14 mouse cellular contexts compared by ENCODE assay signal in the genomic region with DNA sequence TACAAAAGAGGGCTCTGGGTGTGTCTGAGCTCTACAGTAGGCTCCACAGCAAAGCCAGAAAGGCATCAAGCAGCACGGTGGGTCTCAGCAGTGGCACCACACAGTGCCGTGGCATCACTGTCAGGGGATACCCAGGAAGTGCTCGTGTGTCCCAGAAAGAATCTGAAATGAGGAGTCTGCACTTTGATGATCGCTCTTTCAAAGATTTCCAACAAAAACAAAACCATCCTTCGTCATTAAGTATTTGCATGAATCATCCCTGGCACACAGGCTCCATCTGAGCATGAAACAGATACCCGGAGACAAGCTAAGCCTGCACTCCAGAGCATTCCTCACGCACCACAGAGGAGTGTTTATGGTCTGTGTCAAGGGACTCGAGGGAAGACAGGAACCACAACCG.
DNase-seq lines count a peak whose midpoint lies in the region; ATAC-seq lines count a peak whose summit lies in the region.
"Had no signal": no experiment of that assay in that cellular context is flagged by ENCODE, and none has a peak within 500 bp of the region (broad histone marks: within the 10 kb centered on the region; RNA-seq: fewer than 3 reads in every experiment).

No protein-coding gene starts in this region.

- no peak overlapping the region; the same call in 1 of the 2 replicates for H3K4me2 ChIP-seq in kidney, embryonic 14.5 days (replicated peaks; ENCODE audit: low read depth, low read length)
- H3K4me2 ChIP-seq in intestine, embryonic 16.5 days (ENCODE audit: low read depth, low read length) = no peak overlapping the region

- H3K27me3 ChIP-seq in kidney, embryonic 14.5 days (ENCODE audit: control insufficient read depth, insufficient read depth, low read length) = no peaks in the 10 kb centered on the region
- no peaks in the 10 kb centered on the region for H3K27me3 ChIP-seq in intestine, embryonic 16.5 days (replicated peaks; ENCODE audit: control insufficient read depth, insufficient read depth, low read length)

- peak; percentile 75 for ATAC-seq in kidney, embryonic 14.5 days (ENCODE audit: low FRiP score, low TSS enrichment)
- peak; percentile 76 for ATAC-seq in intestine, embryonic 16.5 days
- ATAC-seq: forebrain, embryonic 16.5 days; liver, postnatal 0 days had no signal

- no peak overlapping the region for H3K9ac ChIP-seq in kidney, embryonic 14.5 days (ENCODE audit: low read depth, low read length)
- no peak overlapping the region for H3K9ac ChIP-seq in intestine, embryonic 16.5 days (ENCODE audit: low read depth, low read length)
- H3K9ac ChIP-seq: liver, postnatal 0 days had no signal

- H3K4me1 ChIP-seq in kidney, embryonic 14.5 days (ENCODE audit: control insufficient read depth, insufficient read depth, low read length) = peaks cover 42% of the 10 kb centered on the region
- peaks cover 11% of the 10 kb centered on the region for H3K4me1 ChIP-seq in intestine, embryonic 16.5 days (ENCODE audit: control insufficient read depth, insufficient read depth, low read length)

- whole genome bisulfite sequencing in kidney, embryonic 14.5 days = 24% methylated on average over 9 of the region's 9 CpGs
- WGBS in intestine, embryonic 16.5 days = 39% methylated on average over 9 of the region's 9 CpGs

- H3K4me3 ChIP-seq in kidney, embryonic 14.5 days (ENCODE audit: low read length) = no peak overlapping the region
- no peak overlapping the region for H3K4me3 ChIP-seq in intestine, embryonic 16.5 days (ENCODE audit: low read length)

- H3K9me3 ChIP-seq in kidney, embryonic 14.5 days (ENCODE audit: control insufficient read depth, low read length) = no peaks in the 10 kb centered on the region
- no peaks in the 10 kb centered on the region for H3K9me3 ChIP-seq in intestine, embryonic 16.5 days (ENCODE audit: control insufficient read depth, low read length)
- H3K9me3 ChIP-seq: G1E had no signal

- H3K27ac ChIP-seq in kidney, embryonic 14.5 days (ENCODE audit: low read depth, low read length) = peak overlapping the region; percentile 31
- peak overlapping the region; percentile 39 for H3K27ac ChIP-seq in intestine, embryonic 16.5 days (ENCODE audit: low read length)

- no peak for DNase-seq in kidney, postnatal 36 days
- peak; percentile 95 for DNase-seq in 3T3-L1 (ENCODE audit: low read depth, low spot score)
- DNase-seq in Muller cell, postnatal 12 days (ENCODE audit: inconsistent ontology term) = peak; percentile 95
- DNase-seq in cerebellum, adult 9-11 months = no peak
- DNase-seq in right cerebral cortex, postnatal 36 days (ENCODE audit: low spot score in 2 of 2) = no peak
- DNase-seq: embryo, embryonic 11 days; heart, postnatal 14 days; kidney, postnatal 14 days; liver, postnatal 0 days; midbrain, embryonic 14.5 days had no signal

- H3K36me3 ChIP-seq in kidney, embryonic 14.5 days (ENCODE audit: control insufficient read depth, insufficient read depth, low read length) = no peaks in the 10 kb centered on the region
- H3K36me3 ChIP-seq in intestine, embryonic 16.5 days (ENCODE audit: control insufficient read depth, insufficient read depth, low read length) = no peaks in the 10 kb centered on the region

Comparison
In these comparisons a context has a peak if more than half of its experiments do, and no peak if none do; other contexts are left out.
1. DNase-seq: peak in 3T3-L1 (single experiment) and Muller cell, postnatal 12 days (single experiment); none in kidney, postnatal 36 days (0 of 2), cerebellum, adult 9-11 months (single experiment) and right cerebral cortex, postnatal 36 days (0 of 2).